Mouse (Mus musculus): ENCODE measurements around the gene Ak2.

- no peak for TF ChIP-seq ZC3H11A (IDR thresholded peaks at IDR 0.05; ENCODE audit: borderline replicate concordance, low read depth, low read length)
- TF ChIP-seq ZNF384 (IDR thresholded peaks at IDR 0.05; ENCODE audit: low read depth, low read length) = no peak
- no peak for TF ChIP-seq HCFC1 (IDR thresholded peaks at IDR 0.05; ENCODE audit: borderline replicate concordance, insufficient read depth, low read length)
- TF ChIP-seq MAFK (IDR thresholded peaks at IDR 0.05; ENCODE audit: insufficient read depth, low read depth, low read length) = no peak
- TF ChIP-seq CHD2 (IDR thresholded peaks at IDR 0.05; ENCODE audit: low read depth, low read length) = no peak
Measured at GRCm38 (mm10) chr4:129009521-129009920, 17.8 kb downstream of the Ak2 start.
